Mouse (Mus musculus): ENCODE results near the gene Fbxl20. TPM values are rescaled to one million over a fixed set of nuclear protein-coding genes. Genes with fewer than 3 reads are reported as not detected.

Fbxl20 gene
- polyA plus RNA-seq, 1 experiment from 2014 or later, result 13.0 TPM

DNA sequence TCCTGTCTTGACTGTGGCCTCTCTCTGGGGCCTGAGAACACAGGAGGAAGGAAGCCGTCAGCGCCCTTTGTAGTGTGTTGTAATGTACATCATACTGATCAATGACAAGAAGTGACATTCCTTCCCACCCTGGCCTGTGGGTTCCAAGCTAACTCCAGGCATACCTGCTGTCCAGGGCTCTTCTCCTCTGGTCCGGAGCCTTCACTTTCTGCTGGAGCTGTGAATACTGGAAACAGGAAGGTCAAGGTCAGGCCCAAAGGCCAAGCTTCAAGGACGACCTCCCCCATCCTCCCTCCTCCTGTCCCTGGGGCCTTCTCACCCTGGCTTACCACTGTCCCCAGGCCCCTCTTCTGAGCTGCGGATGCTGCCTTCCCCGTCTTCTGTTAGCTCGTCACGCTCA lies 109.2 kb downstream of the Fbxl20 start:
- ATAC-seq, result no peak

DNA sequence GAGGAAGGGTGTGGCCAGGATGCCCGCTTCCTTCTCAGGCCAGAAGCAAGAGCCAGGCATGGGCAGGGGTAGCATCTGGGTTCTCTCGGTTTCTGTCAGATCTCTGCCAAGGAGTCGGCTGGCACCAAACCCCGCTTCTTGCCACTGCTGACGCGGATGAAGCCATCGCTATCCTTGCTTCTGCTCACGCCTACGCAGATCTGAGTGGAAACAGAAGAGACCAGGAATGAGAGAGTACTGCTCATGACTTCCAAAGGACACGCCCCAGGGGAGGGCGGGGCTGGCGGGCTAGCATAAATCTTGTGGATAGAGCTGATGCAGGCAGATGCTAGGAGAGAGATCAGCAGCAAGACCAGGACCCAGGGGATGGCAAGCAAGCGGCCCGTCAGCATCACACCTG lies 112.3 kb downstream of the Fbxl20 start:
- Histone ChIP-seq H3K4me1 (ENCODE audit: insufficient read depth, low read depth, low read length) (0 out of 2 replicates have a peak, but pooled peaks cover 6% of the 10 kb centered on the region), H3K36me3 (ENCODE audit: insufficient read depth, low read length) (no peaks in the 10 kb centered on the region), H3K27me3 (replicated peaks; ENCODE audit: insufficient read depth, low read length) (peaks cover 9% of the 10 kb centered on the region; the same call in 1 of the 2 replicates), H3K9ac (replicated peaks; ENCODE audit: low read depth) (no peak overlapping the region), H3K27ac (ENCODE audit: low read length) (no peak overlapping the region), H3K4me3 (ENCODE audit: low read depth, low read length) (no peak overlapping the region), H3K4me2 (replicated peaks; ENCODE audit: low read depth, low read length) (no peak overlapping the region), H3K9me3 (ENCODE audit: low read length) (no peaks in the 10 kb centered on the region)
- TF ChIP-seq CTCF (IDR thresholded peaks at IDR 0.05) (no peak), EP300 (IDR thresholded peaks at IDR 0.05) (no peak)
- 56% methylated on average over 14 of the region's 14 CpGs for WGBS
- ATAC-seq, result peak; percentile 8; the same call in 1 of the 2 replicates
- no peak for DNase-seq (ENCODE audit: low spot score)

More for the DNA sequence above, 109.2 kb downstream of the Fbxl20 start:
- H3K4me3 ChIP-seq (ENCODE audit: low read depth, low read length), result no peak overlapping the region
- H3K27ac ChIP-seq (ENCODE audit: low read length), result no peak overlapping the region
- no peak for DNase-seq (ENCODE audit: low spot score)
- H3K4me1 ChIP-seq (ENCODE audit: insufficient read depth, low read depth, low read length), result 0 out of 2 replicates have a peak, but pooled peaks cover 2% of the 10 kb centered on the region
- 65% methylated on average over 8 of the region's 8 CpGs for WGBS
- H3K4me2 ChIP-seq (replicated peaks; ENCODE audit: low read depth, low read length), result no peak overlapping the region
- H3K9ac ChIP-seq (replicated peaks; ENCODE audit: low read depth), result no peak overlapping the region
- TF ChIP-seq EP300 (IDR thresholded peaks at IDR 0.05) (no peak), CTCF (IDR thresholded peaks at IDR 0.05) (no peak)
- no peaks in the 10 kb centered on the region for H3K36me3 ChIP-seq (ENCODE audit: insufficient read depth, low read length)
- peaks cover 9% of the 10 kb centered on the region; the same call in 1 of the 2 replicates for H3K27me3 ChIP-seq (replicated peaks; ENCODE audit: insufficient read depth, low read length)
- no peaks in the 10 kb centered on the region for H3K9me3 ChIP-seq (ENCODE audit: low read length)

DNA sequence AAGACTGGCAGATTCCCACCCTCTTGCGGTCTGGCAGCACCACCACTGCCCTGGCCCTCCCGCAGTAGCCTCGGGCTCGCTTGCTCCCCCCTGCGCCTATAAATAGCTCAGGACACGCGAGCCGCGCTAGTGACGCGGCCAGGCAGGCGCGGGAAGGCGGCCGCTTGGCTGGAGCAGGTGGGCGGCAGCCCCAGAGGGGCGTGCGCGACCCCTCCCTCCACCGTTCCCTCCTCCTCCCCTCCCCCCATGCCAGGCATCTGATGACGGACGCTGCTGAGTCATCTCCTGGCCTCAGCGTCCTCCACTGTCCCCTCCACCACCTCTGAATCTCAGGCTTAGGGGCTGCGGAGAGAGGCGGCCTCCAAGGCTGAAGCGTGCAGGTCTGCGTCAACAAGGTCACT lies 114.2 kb downstream of the Fbxl20 start:
- Histone ChIP-seq H3K9me3 (ENCODE audit: low read length) (no peaks in the 10 kb centered on the region), H3K27ac (ENCODE audit: low read length) (no peak overlapping the region), H3K27me3 (replicated peaks; ENCODE audit: insufficient read depth, low read length) (peaks cover 9% of the 10 kb centered on the region; the same call in 1 of the 2 replicates), H3K36me3 (ENCODE audit: insufficient read depth, low read length) (peaks cover 2% of the 10 kb centered on the region; the same call in 1 of the 2 replicates), H3K4me3 (ENCODE audit: low read depth, low read length) (peak overlapping the region; percentile 20; the same call in 1 of the 2 replicates), H3K4me1 (ENCODE audit: insufficient read depth, low read depth, low read length) (0 out of 2 replicates have a peak, but pooled peaks cover 6% of the 10 kb centered on the region), H3K9ac (replicated peaks; ENCODE audit: low read depth) (no peak overlapping the region), H3K4me2 (replicated peaks; ENCODE audit: low read depth, low read length) (peak overlapping the region; percentile 50)
- no peak for TF ChIP-seq EP300 (IDR thresholded peaks at IDR 0.05)
- WGBS, result under 1% methylated on average over 14 of the region's 27 CpGs
- ATAC-seq, result peak; percentile 68
- DNase-seq (ENCODE audit: low spot score), result peak; percentile 58

DNA sequence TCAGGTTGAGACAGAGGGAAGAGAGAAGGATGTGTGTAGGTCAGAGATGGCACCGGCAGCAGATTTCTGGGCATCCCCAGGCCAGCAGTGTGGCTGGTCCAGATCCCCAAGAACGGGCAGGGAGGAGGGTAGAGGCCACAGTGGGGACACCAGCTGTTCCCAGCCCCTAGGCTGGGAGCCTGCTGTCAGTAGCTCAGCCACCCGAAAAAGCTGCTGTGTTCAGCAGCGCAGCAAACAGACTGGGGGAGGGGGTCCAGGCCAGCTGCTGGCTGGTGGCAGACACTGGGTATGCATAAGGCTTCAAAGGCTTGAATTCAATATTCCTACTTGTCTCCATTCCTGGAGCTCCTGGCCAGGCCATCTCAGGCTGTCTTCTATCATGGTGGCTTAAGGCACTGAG lies 115.4 kb downstream of the Fbxl20 start:
- Histone ChIP-seq H3K27ac (ENCODE audit: low read length) (no peak overlapping the region), H3K4me2 (replicated peaks; ENCODE audit: low read depth, low read length) (no peak overlapping the region), H3K27me3 (replicated peaks; ENCODE audit: insufficient read depth, low read length) (peaks cover 9% of the 10 kb centered on the region; the same call in 1 of the 2 replicates), H3K36me3 (ENCODE audit: insufficient read depth, low read length) (peaks cover 8% of the 10 kb centered on the region; the same call in 1 of the 2 replicates), H3K4me3 (ENCODE audit: low read depth, low read length) (no peak overlapping the region), H3K4me1 (ENCODE audit: insufficient read depth, low read depth, low read length) (0 out of 2 replicates have a peak, but pooled peaks cover 6% of the 10 kb centered on the region), H3K9me3 (ENCODE audit: low read length) (no peaks in the 10 kb centered on the region), H3K9ac (replicated peaks; ENCODE audit: low read depth) (no peak overlapping the region)
- no peak for DNase-seq (ENCODE audit: low spot score)
- TF ChIP-seq CTCF (IDR thresholded peaks at IDR 0.05) (no peak), EP300 (IDR thresholded peaks at IDR 0.05) (no peak)
- no peak for ATAC-seq
- 43% methylated on average over 4 of the region's 4 CpGs for WGBS

DNA sequence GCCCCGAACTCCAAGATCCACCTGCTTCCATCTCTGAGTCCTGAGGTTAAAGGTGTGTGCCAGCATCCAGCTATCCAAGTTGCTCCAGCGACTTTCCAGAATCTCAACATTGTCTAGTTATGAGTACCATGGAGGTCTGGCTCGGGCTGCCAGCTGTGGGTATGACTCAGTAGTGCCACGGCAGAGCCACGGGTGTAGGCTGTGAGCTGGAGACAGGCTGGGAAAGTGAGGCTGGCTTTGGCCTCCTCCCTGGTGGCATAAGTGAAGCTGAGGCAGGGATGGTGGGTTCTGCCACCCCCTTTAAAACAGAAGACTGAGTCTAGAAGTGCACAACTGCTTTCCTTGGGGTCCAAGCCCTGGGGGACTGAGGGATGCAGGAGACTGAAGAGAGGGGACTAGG lies 116.1 kb downstream of the Fbxl20 start:
- peaks cover 9% of the 10 kb centered on the region; the same call in 1 of the 2 replicates for H3K27me3 ChIP-seq (replicated peaks; ENCODE audit: insufficient read depth, low read length)
- H3K4me3 ChIP-seq (ENCODE audit: low read depth, low read length), result no peak overlapping the region
- peaks cover 9% of the 10 kb centered on the region; the same call in 1 of the 2 replicates for H3K36me3 ChIP-seq (ENCODE audit: insufficient read depth, low read length)
- 72% methylated on average over 5 of the region's 5 CpGs for WGBS
- 0 out of 2 replicates have a peak, but pooled peaks cover 6% of the 10 kb centered on the region for H3K4me1 ChIP-seq (ENCODE audit: insufficient read depth, low read depth, low read length)
- TF ChIP-seq EP300 (IDR thresholded peaks at IDR 0.05), result no peak
- no peak for TF ChIP-seq CTCF (IDR thresholded peaks at IDR 0.05)
- H3K4me2 ChIP-seq (replicated peaks; ENCODE audit: low read depth, low read length), result no peak overlapping the region
- ATAC-seq (no peak), DNase-seq (ENCODE audit: low spot score) (no peak)
- H3K9me3 ChIP-seq (ENCODE audit: low read length), result no peaks in the 10 kb centered on the region
- H3K27ac ChIP-seq (ENCODE audit: low read length), result no peak overlapping the region
- no peak overlapping the region for H3K9ac ChIP-seq (replicated peaks; ENCODE audit: low read depth)

Other genes starting within 250 kb of the Fbxl20 start
- 1.7 TPM in 2 replicates for gene Plxdc1, start 164.0 kb downstream of the Fbxl20 start, polyA plus RNA-seq (2015; fragmentation: Nextera tagmentation; extraction: Ambion mirVana)
- gene Arl5c, start 154.2 kb downstream of the Fbxl20 start, polyA plus RNA-seq (2015; fragmentation: Nextera tagmentation; extraction: Ambion mirVana), result 4.6 and 6.5 TPM in 2 replicates
- gene Cacnb1, start 127.4 kb downstream of the Fbxl20 start, polyA plus RNA-seq (2015; fragmentation: Nextera tagmentation; extraction: Ambion mirVana), result 3.5 and 4.0 TPM in 2 replicates
- 750 and 817 TPM in 2 replicates for gene Rpl19, start 123.7 kb downstream of the Fbxl20 start, polyA plus RNA-seq (2015; fragmentation: Nextera tagmentation; extraction: Ambion mirVana)
- gene Stac2, start 96.9 kb downstream of the Fbxl20 start, polyA plus RNA-seq (2015; fragmentation: Nextera tagmentation; extraction: Ambion mirVana), result 0.10 and 0.11 TPM in 2 replicates
- gene Med1, start 42.9 kb upstream of the Fbxl20 start, polyA plus RNA-seq (2015; fragmentation: Nextera tagmentation; extraction: Ambion mirVana), result 32.2 and 34.1 TPM in 2 replicates
- gene Cdk12, start 52.7 kb upstream of the Fbxl20 start, polyA plus RNA-seq (2015; fragmentation: Nextera tagmentation; extraction: Ambion mirVana), result 6.7 and 8.3 TPM in 2 replicates
- not detected in 2 replicates for gene Neurod2, start 179.2 kb upstream of the Fbxl20 start, polyA plus RNA-seq (2015; fragmentation: Nextera tagmentation; extraction: Ambion mirVana)
- 11.8 and 18.6 TPM in 2 replicates for gene Ppp1r1b, start 198.0 kb upstream of the Fbxl20 start, polyA plus RNA-seq (2015; fragmentation: Nextera tagmentation; extraction: Ambion mirVana)
- gene Stard3, start 208.0 kb upstream of the Fbxl20 start, polyA plus RNA-seq (2015; fragmentation: Nextera tagmentation; extraction: Ambion mirVana), result 69.9 and 73.1 TPM in 2 replicates
- gene Tcap, start 233.4 kb upstream of the Fbxl20 start, polyA plus RNA-seq (2015; fragmentation: Nextera tagmentation; extraction: Ambion mirVana), result 5.8 and 6.4 TPM in 2 replicates
- 0.12 TPM in 1 of 2 replicates, not detected in the other for gene Pnmt, start 236.0 kb upstream of the Fbxl20 start, polyA plus RNA-seq (2015; fragmentation: Nextera tagmentation; extraction: Ambion mirVana)

All from lung, postnatal 0 days (tissue).